Mouse (Mus musculus): ENCODE results near the gene Rtn4. TPM values are rescaled to one million over a fixed set of nuclear protein-coding genes. Genes with fewer than 3 reads are reported as not detected.

The Rtn4 gene
- polyA plus RNA-seq, 1 experiment from 2014 or later = 111 TPM

DNA sequence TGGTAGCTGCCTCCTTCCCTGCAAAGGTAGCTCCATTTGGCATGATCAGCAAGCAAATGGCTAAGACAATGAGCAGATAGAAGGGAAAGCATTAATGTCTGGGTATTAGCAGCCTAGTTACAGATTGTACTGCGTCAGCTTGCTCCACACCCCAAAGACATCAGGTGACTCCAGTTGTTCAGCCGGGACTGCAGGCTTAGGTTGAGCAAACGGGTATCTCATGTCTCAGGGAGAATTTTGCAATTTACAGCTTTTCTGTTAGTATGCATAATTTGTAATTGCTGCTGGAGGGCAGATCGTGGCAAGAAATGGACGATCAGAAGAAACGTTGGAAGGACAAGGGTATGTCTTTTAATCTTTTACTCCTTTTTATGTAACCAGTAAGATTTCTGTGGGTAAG is 25.8 kb downstream of the Rtn4 start:
- Histone ChIP-seq H3K4me1 (replicated peaks) (peaks cover 6% of the 10 kb centered on the region), H3K27ac (no peak overlapping the region), H3K4me3 (no peak overlapping the region), H3K9ac (no peak overlapping the region), H3K4me2 (no peak overlapping the region), H3K36me3 (0 out of 2 replicates have a peak, but pooled peaks cover 5% of the 10 kb centered on the region), H3K9me3 (no peaks in the 10 kb centered on the region), H3K27me3 (no peaks in the 10 kb centered on the region)
- no peak for ATAC-seq (ENCODE audit: low FRiP score)
- WGBS = 71% methylated on average over 6 of the region's 6 CpGs

DNA sequence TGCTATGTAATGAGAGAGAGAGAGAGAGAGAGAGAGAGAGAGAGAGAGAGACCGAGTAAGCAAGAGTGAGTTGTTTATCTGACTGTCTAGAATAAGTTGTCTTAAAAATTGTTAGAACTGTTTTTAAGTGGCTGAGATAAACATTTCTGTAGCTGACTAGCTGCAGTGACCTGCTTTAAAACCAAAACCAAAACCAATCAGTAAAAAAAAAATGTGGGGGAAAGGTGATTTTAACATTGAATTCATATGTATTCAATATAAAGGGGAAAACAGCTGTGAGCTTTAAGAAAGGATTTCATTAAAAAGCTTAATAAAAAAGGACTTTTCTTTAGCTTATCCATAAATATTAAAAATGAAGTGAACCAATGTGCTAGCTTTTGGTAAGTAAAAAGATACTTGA is 26.9 kb downstream of the Rtn4 start:
- no peaks in the 10 kb centered on the region for H3K9me3 ChIP-seq
- H3K27ac ChIP-seq = no peak overlapping the region
- ATAC-seq (ENCODE audit: low FRiP score) = no peak
- H3K36me3 ChIP-seq = no peaks in the 10 kb centered on the region
- no peak overlapping the region for H3K9ac ChIP-seq
- 75% methylated on average over 1 of the region's 1 CpGs for WGBS
- H3K4me3 ChIP-seq = no peak overlapping the region
- H3K27me3 ChIP-seq = no peaks in the 10 kb centered on the region
- peaks cover 6% of the 10 kb centered on the region for H3K4me1 ChIP-seq (replicated peaks)
- no peak overlapping the region for H3K4me2 ChIP-seq

DNA sequence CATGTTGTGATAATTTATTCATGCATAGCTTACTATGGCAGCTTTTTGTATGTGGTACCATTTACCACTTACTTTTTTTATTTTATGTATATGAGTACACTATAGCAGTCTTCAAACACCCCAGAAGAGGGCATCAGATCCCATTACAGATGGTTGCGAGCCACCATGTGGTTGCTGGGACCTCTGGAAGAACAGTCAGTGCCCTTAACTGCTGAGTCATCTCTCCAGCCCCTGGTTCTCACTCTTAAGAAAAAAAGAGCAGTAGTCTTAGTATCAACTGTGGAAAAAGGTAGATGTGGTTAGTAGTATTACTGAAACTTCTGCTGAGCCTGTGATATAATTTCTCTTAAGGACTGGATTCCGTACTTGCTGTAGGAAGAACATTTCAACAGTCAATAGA is 31.5 kb downstream of the Rtn4 start:
- no peak overlapping the region for H3K4me2 ChIP-seq
- no peaks in the 10 kb centered on the region for H3K27me3 ChIP-seq
- peaks cover 4% of the 10 kb centered on the region; the same call in 1 of the 2 replicates for H3K36me3 ChIP-seq
- no peak overlapping the region for H3K4me3 ChIP-seq
- ATAC-seq (ENCODE audit: low FRiP score) = no peak
- no peak overlapping the region for H3K27ac ChIP-seq
- 95% methylated on average over 2 of the region's 2 CpGs for WGBS
- H3K4me1 ChIP-seq (replicated peaks) = no peaks in the 10 kb centered on the region
- H3K9me3 ChIP-seq = no peaks in the 10 kb centered on the region
- H3K9ac ChIP-seq = no peak overlapping the region

DNA sequence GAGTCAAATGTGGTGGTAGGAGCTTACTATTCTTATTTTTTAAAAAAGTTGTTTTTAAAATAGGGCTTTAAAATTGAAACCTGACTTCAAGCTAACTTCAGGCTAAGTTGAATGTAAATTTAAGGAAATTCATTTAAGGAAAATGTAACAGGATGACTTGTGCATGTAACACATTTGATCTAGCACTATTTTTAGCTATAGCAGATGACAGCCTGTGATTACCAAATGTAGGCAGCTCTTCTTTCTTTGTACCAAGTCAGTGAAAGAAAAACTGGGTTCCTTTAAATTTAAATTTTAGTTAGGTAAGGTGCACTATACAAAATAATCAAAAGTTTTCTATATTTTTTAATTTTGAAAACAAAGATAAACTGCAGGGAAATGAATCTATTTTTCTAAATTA is 32.4 kb downstream of the Rtn4 start:
- Histone ChIP-seq H3K4me2 (no peak overlapping the region), H3K27me3 (no peaks in the 10 kb centered on the region), H3K27ac (no peak overlapping the region), H3K9me3 (no peaks in the 10 kb centered on the region), H3K9ac (no peak overlapping the region), H3K4me1 (replicated peaks) (no peaks in the 10 kb centered on the region), H3K4me3 (no peak overlapping the region), H3K36me3 (peaks cover 5% of the 10 kb centered on the region; the same call in 1 of the 2 replicates)
- ATAC-seq (ENCODE audit: low FRiP score) = no peak

DNA sequence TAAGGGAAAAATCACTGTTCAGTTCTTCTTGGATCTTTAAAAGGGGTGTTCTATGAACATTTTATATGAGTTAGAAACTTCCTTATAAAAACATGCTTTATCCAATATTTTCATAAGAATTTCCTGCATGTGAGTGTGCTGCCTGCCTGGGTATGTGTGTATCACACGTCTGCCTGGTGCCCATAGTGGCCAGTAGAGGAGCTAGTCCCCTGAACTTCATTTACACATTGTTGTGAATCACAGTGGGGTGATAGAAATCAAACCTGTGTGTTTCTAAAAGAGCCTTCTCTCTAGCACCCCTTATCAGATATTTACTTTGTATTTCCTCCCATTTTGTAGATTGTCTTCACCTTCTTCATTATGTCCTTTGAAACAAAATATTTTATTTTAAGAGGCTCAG is 32.9 kb downstream of the Rtn4 start:
- no peak overlapping the region for H3K9ac ChIP-seq
- H3K4me3 ChIP-seq = no peak overlapping the region
- ATAC-seq (ENCODE audit: low FRiP score) = no peak
- H3K27me3 ChIP-seq = no peaks in the 10 kb centered on the region
- no peaks in the 10 kb centered on the region for H3K9me3 ChIP-seq
- H3K4me1 ChIP-seq (replicated peaks) = no peaks in the 10 kb centered on the region
- no peak overlapping the region for H3K4me2 ChIP-seq
- H3K36me3 ChIP-seq = peaks cover 5% of the 10 kb centered on the region; the same call in 1 of the 2 replicates
- 67% methylated on average over 1 of the region's 1 CpGs for WGBS
- H3K27ac ChIP-seq = no peak overlapping the region

DNA sequence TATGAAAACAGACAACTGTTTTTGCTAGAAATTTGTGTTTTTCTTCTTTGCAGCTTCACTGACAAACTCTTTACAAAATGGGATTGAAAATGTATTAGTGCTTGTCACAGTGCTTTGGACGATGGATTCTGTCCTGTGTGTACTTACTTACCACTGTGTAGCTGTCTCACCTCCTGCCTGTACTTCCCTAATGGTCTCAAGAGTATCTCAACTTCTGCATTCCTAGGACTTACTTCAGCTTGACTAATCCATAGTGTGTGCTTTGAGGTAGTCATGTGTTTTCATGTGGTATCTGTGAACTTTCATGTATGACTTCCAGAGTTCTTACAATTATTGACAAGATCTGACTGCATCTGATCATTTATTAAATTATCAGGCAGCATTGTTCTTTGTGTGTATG is 35.2 kb downstream of the Rtn4 start:
- Histone ChIP-seq H3K4me1 (replicated peaks) (no peaks in the 10 kb centered on the region), H3K9ac (no peak overlapping the region), H3K27me3 (no peaks in the 10 kb centered on the region), H3K36me3 (peaks cover 5% of the 10 kb centered on the region; the same call in 1 of the 2 replicates), H3K4me2 (no peak overlapping the region), H3K27ac (no peak overlapping the region), H3K9me3 (no peaks in the 10 kb centered on the region), H3K4me3 (no peak overlapping the region)
- WGBS = 89% methylated on average over 1 of the region's 1 CpGs
- no peak for ATAC-seq (ENCODE audit: low FRiP score)

GRCm38 (mm10) chr11:29739752-29740151 is 47.0 kb downstream of the Rtn4 start:
- Histone ChIP-seq H3K4me3 (no peak overlapping the region), H3K36me3 (peaks cover 34% of the 10 kb centered on the region), H3K27ac (no peak overlapping the region), H3K4me1 (replicated peaks) (no peaks in the 10 kb centered on the region), H3K9me3 (no peaks in the 10 kb centered on the region), H3K4me2 (no peak overlapping the region), H3K9ac (no peak overlapping the region), H3K27me3 (no peaks in the 10 kb centered on the region)
- WGBS = 93% methylated on average over 2 of the region's 2 CpGs
- 0 out of 2 replicates have a peak, but pooled peaks have one; percentile 22 for ATAC-seq (ENCODE audit: low FRiP score)

GRCm38 (mm10) chr11:29744760-29745430 is 52.1 kb downstream of the Rtn4 start:
- Histone ChIP-seq H3K36me3 (peaks cover 66% of the 10 kb centered on the region), H3K4me2 (no peak overlapping the region), H3K4me3 (no peak overlapping the region), H3K9me3 (no peaks in the 10 kb centered on the region), H3K27ac (no peak overlapping the region), H3K27me3 (no peaks in the 10 kb centered on the region), H3K9ac (no peak overlapping the region), H3K4me1 (replicated peaks) (no peaks in the 10 kb centered on the region)
- ATAC-seq (ENCODE audit: low FRiP score) = 0 out of 2 replicates have a peak, but pooled peaks have one; percentile 21
- WGBS = 91% methylated on average over 5 of the region's 5 CpGs

DNA sequence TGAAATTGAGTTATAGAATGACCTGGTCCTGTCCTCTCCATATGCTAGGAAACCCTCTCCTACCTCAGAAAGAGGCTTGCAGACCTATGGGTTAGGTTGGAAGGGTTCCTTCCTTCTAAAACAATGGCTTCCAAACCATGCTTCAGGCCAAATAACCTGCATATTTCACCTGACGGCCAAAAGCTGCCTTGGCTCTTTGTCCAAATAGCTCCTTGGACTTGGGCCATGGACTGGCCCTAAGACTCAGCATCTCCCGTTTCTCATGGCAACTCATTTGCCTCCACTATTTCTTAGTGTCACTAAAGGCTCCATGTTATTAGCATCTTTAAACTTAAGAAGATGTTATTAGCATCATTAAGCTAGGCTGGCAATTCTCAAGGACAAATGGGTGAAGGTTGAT is 52.8 kb downstream of the Rtn4 start:
- H3K27me3 ChIP-seq = no peaks in the 10 kb centered on the region
- H3K4me3 ChIP-seq = no peak overlapping the region
- H3K9ac ChIP-seq = no peak overlapping the region
- no peak overlapping the region for H3K4me2 ChIP-seq
- WGBS = 82% methylated on average over 2 of the region's 2 CpGs
- H3K36me3 ChIP-seq = peaks cover 65% of the 10 kb centered on the region
- no peak overlapping the region for H3K27ac ChIP-seq
- H3K9me3 ChIP-seq = no peaks in the 10 kb centered on the region
- H3K4me1 ChIP-seq (replicated peaks) = no peaks in the 10 kb centered on the region
- no peak for ATAC-seq (ENCODE audit: low FRiP score)

- H3K9ac ChIP-seq = no peak overlapping the region
- no peak overlapping the region for H3K4me2 ChIP-seq
- H3K36me3 ChIP-seq = peaks cover 65% of the 10 kb centered on the region
- H3K9me3 ChIP-seq = no peaks in the 10 kb centered on the region
- ATAC-seq (ENCODE audit: low FRiP score) = no peak
- H3K27me3 ChIP-seq = no peaks in the 10 kb centered on the region
- WGBS = 94% methylated on average over 9 of the region's 9 CpGs
- no peaks in the 10 kb centered on the region for H3K4me1 ChIP-seq (replicated peaks)
- no peak overlapping the region for H3K4me3 ChIP-seq
- H3K27ac ChIP-seq = no peak overlapping the region
These were observed 53.5 kb downstream of the Rtn4 start for GRCm38 (mm10) chr11:29746203-29746602.

- Histone ChIP-seq H3K27me3 (no peaks in the 10 kb centered on the region), H3K4me1 (replicated peaks) (no peaks in the 10 kb centered on the region), H3K9me3 (no peaks in the 10 kb centered on the region), H3K27ac (no peak overlapping the region), H3K9ac (no peak overlapping the region), H3K36me3 (peaks cover 56% of the 10 kb centered on the region), H3K4me3 (no peak overlapping the region), H3K4me2 (no peak overlapping the region)
- 100% methylated on average over 3 of the region's 3 CpGs for WGBS
- ATAC-seq (ENCODE audit: low FRiP score) = no peak
These were observed 54.6 kb downstream of the Rtn4 start for GRCm38 (mm10) chr11:29747365-29747764.

GRCm38 (mm10) chr11:29747881-29748280 is 55.1 kb downstream of the Rtn4 start:
- Histone ChIP-seq H3K9ac (no peak overlapping the region), H3K4me3 (no peak overlapping the region), H3K4me2 (no peak overlapping the region), H3K4me1 (replicated peaks) (no peaks in the 10 kb centered on the region), H3K9me3 (no peaks in the 10 kb centered on the region), H3K36me3 (peaks cover 53% of the 10 kb centered on the region), H3K27ac (no peak overlapping the region), H3K27me3 (no peaks in the 10 kb centered on the region)
- no peak for ATAC-seq (ENCODE audit: low FRiP score)
- WGBS = 85% methylated on average over 1 of the region's 1 CpGs

- Histone ChIP-seq H3K36me3 (peaks cover 45% of the 10 kb centered on the region), H3K27ac (no peak overlapping the region), H3K9me3 (no peaks in the 10 kb centered on the region), H3K4me1 (replicated peaks) (no peaks in the 10 kb centered on the region), H3K4me2 (no peak overlapping the region), H3K4me3 (no peak overlapping the region), H3K27me3 (no peaks in the 10 kb centered on the region), H3K9ac (no peak overlapping the region)
- no peak for ATAC-seq (ENCODE audit: low FRiP score)
- 88% methylated on average over 8 of the region's 8 CpGs for WGBS
These were observed 56.2 kb downstream of the Rtn4 start for GRCm38 (mm10) chr11:29748750-29749467.
